Mouse (Mus musculus): ENCODE data around the gene Med25. TPM values are rescaled to one million over a fixed set of nuclear protein-coding genes. Genes with fewer than 3 reads are reported as not detected.

The Med25 gene
- polyA plus RNA-seq, 1 experiment from 2014 or later: 76.8 TPM

GRCm38 (mm10) chr7:44862434-44862833 is 30.1 kb downstream of the Med25 start:
- H3K27me3 ChIP-seq (replicated peaks): no peaks in the 10 kb centered on the region
- no peak overlapping the region for H3K4me3 ChIP-seq
- peaks cover 62% of the 10 kb centered on the region for H3K4me1 ChIP-seq (replicated peaks)
- H3K4me2 ChIP-seq: no peak overlapping the region
- no peak overlapping the region for H3K27ac ChIP-seq (ENCODE audit: poor library complexity, severe bottlenecking)
- WGBS: 81% methylated on average over 8 of the region's 8 CpGs
- H3K9me3 ChIP-seq (replicated peaks): no peaks in the 10 kb centered on the region
- peaks cover 52% of the 10 kb centered on the region for H3K36me3 ChIP-seq
- no peak for ATAC-seq (ENCODE audit: insufficient number of reproducible peaks, low FRiP score)
- H3K9ac ChIP-seq: no peak overlapping the region

GRCm38 (mm10) chr7:44861429-44861816 is 31.1 kb downstream of the Med25 start:
- no peak for ATAC-seq (ENCODE audit: insufficient number of reproducible peaks, low FRiP score)
- no peak overlapping the region for H3K4me2 ChIP-seq
- H3K9me3 ChIP-seq (replicated peaks): no peaks in the 10 kb centered on the region
- H3K27me3 ChIP-seq (replicated peaks): no peaks in the 10 kb centered on the region
- peaks cover 54% of the 10 kb centered on the region for H3K4me1 ChIP-seq (replicated peaks)
- H3K36me3 ChIP-seq: peaks cover 52% of the 10 kb centered on the region
- no peak overlapping the region for H3K4me3 ChIP-seq
- WGBS: 84% methylated on average over 14 of the region's 14 CpGs
- H3K9ac ChIP-seq: no peak overlapping the region
- H3K27ac ChIP-seq (ENCODE audit: poor library complexity, severe bottlenecking): no peak overlapping the region

- no peak overlapping the region for H3K4me3 ChIP-seq
- H3K36me3 ChIP-seq: peaks cover 52% of the 10 kb centered on the region
- 62% methylated on average over 22 of the region's 22 CpGs for WGBS
Measured at GRCm38 (mm10) chr7:44860576-44861428, 31.7 kb downstream of the Med25 start.

GRCm38 (mm10) chr7:44859896-44860295 is 32.6 kb downstream of the Med25 start:
- no peak for ATAC-seq (ENCODE audit: insufficient number of reproducible peaks, low FRiP score)
- no peaks in the 10 kb centered on the region for H3K27me3 ChIP-seq (replicated peaks)
- peaks cover 45% of the 10 kb centered on the region for H3K36me3 ChIP-seq
- H3K9ac ChIP-seq: no peak overlapping the region
- no peak overlapping the region for H3K4me3 ChIP-seq
- no peaks in the 10 kb centered on the region for H3K9me3 ChIP-seq (replicated peaks)
- H3K4me2 ChIP-seq: no peak overlapping the region
- no peak overlapping the region for H3K27ac ChIP-seq (ENCODE audit: poor library complexity, severe bottlenecking)
- H3K4me1 ChIP-seq (replicated peaks): peaks cover 53% of the 10 kb centered on the region
- 90% methylated on average over 11 of the region's 11 CpGs for WGBS

More at GRCm38 (mm10) chr7:44860576-44861428, 31.7 kb downstream of the Med25 start:
- H3K9ac ChIP-seq: no peak overlapping the region
- no peaks in the 10 kb centered on the region for H3K27me3 ChIP-seq (replicated peaks)
- H3K4me2 ChIP-seq: no peak overlapping the region
- H3K27ac ChIP-seq (ENCODE audit: poor library complexity, severe bottlenecking): no peak overlapping the region
- peaks cover 53% of the 10 kb centered on the region for H3K4me1 ChIP-seq (replicated peaks)
- no peak for ATAC-seq (ENCODE audit: insufficient number of reproducible peaks, low FRiP score)
- H3K9me3 ChIP-seq (replicated peaks): no peaks in the 10 kb centered on the region

GRCm38 (mm10) chr7:44857905-44858304 is 34.6 kb downstream of the Med25 start:
- ATAC-seq (ENCODE audit: insufficient number of reproducible peaks, low FRiP score): no peak
- peaks cover 56% of the 10 kb centered on the region for H3K4me1 ChIP-seq (replicated peaks)
- peak overlapping the region; percentile 66 for H3K4me3 ChIP-seq
- H3K27ac ChIP-seq (ENCODE audit: poor library complexity, severe bottlenecking): peak overlapping the region; percentile 86; the same call in 1 of the 2 replicates
- H3K27me3 ChIP-seq (replicated peaks): no peaks in the 10 kb centered on the region
- no peaks in the 10 kb centered on the region for H3K9me3 ChIP-seq (replicated peaks)
- H3K36me3 ChIP-seq: peaks cover 30% of the 10 kb centered on the region
- 24% methylated on average over 8 of the region's 8 CpGs for WGBS
- peak overlapping the region; percentile 95 for H3K4me2 ChIP-seq
- H3K9ac ChIP-seq: peak overlapping the region; percentile 82

GRCm38 (mm10) chr7:44857042-44857552 is 35.4 kb downstream of the Med25 start, which contains the start of gene Pnkp:
Gene Pnkp (plus strand): TSS chr7:44857139.
- Histone ChIP-seq H3K9me3 (replicated peaks) (no peaks in the 10 kb centered on the region), H3K4me1 (replicated peaks) (peaks cover 63% of the 10 kb centered on the region)
- under 1% methylated on average over 32 of the region's 32 CpGs for WGBS

GRCm38 (mm10) chr7:44856265-44856916 is 36.1 kb downstream of the Med25 start:
- no peak for ATAC-seq (ENCODE audit: insufficient number of reproducible peaks, low FRiP score)
- H3K4me3 ChIP-seq: peak overlapping the region; percentile 66
- H3K4me2 ChIP-seq: peak overlapping the region; percentile 95
- H3K9ac ChIP-seq: no peak overlapping the region; the same call in 1 of the 2 replicates
- H3K36me3 ChIP-seq: peaks cover 29% of the 10 kb centered on the region
- H3K9me3 ChIP-seq (replicated peaks): no peaks in the 10 kb centered on the region
- peaks cover 67% of the 10 kb centered on the region for H3K4me1 ChIP-seq (replicated peaks)
- H3K27me3 ChIP-seq (replicated peaks): no peaks in the 10 kb centered on the region
- peak overlapping the region; percentile 86 for H3K27ac ChIP-seq (ENCODE audit: poor library complexity, severe bottlenecking)
- 57% methylated on average over 9 of the region's 9 CpGs for WGBS

More at GRCm38 (mm10) chr7:44857042-44857552, 35.4 kb downstream of the Med25 start, which contains the start of gene Pnkp:
- Histone ChIP-seq H3K27me3 (replicated peaks) (no peaks in the 10 kb centered on the region), H3K27ac (ENCODE audit: poor library complexity, severe bottlenecking) (peak within 1 kb of the TSS; percentile 86), H3K9ac (peak within 1 kb of the TSS; percentile 82), H3K4me3 (peak within 1 kb of the TSS; percentile 66), H3K4me2 (peak within 1 kb of the TSS; percentile 95), H3K36me3 (peaks cover 29% of the 10 kb centered on the region)
- peak; percentile 31; the same call in 1 of the 2 replicates for ATAC-seq (ENCODE audit: insufficient number of reproducible peaks, low FRiP score)

- no peak for ATAC-seq (ENCODE audit: insufficient number of reproducible peaks, low FRiP score)
- WGBS: 46% methylated on average over 10 of the region's 10 CpGs
- H3K4me3 ChIP-seq: peak overlapping the region; percentile 52
- peak overlapping the region; percentile 77 for H3K9ac ChIP-seq
- H3K4me1 ChIP-seq (replicated peaks): peaks cover 70% of the 10 kb centered on the region
- H3K27ac ChIP-seq (ENCODE audit: poor library complexity, severe bottlenecking): peak overlapping the region; percentile 97
- peak overlapping the region; percentile 82 for H3K4me2 ChIP-seq
- peaks cover 25% of the 10 kb centered on the region for H3K36me3 ChIP-seq
- no peaks in the 10 kb centered on the region for H3K9me3 ChIP-seq (replicated peaks)
- no peaks in the 10 kb centered on the region for H3K27me3 ChIP-seq (replicated peaks)
Measured at GRCm38 (mm10) chr7:44855036-44855435, 37.5 kb downstream of the Med25 start.

GRCm38 (mm10) chr7:44854356-44855031 is 38.0 kb downstream of the Med25 start:
- peak; percentile 64 for ATAC-seq (ENCODE audit: insufficient number of reproducible peaks, low FRiP score)
- Histone ChIP-seq H3K4me3 (peak overlapping the region; percentile 52), H3K27me3 (replicated peaks) (no peaks in the 10 kb centered on the region), H3K4me1 (replicated peaks) (peaks cover 70% of the 10 kb centered on the region), H3K27ac (ENCODE audit: poor library complexity, severe bottlenecking) (peak overlapping the region; percentile 97), H3K4me2 (peak overlapping the region; percentile 82), H3K36me3 (peaks cover 21% of the 10 kb centered on the region), H3K9ac (peak overlapping the region; percentile 77), H3K9me3 (replicated peaks) (no peaks in the 10 kb centered on the region)
- under 1% methylated on average over 45 of the region's 45 CpGs for WGBS

- ATAC-seq (ENCODE audit: insufficient number of reproducible peaks, low FRiP score): peak; percentile 13
- H3K9ac ChIP-seq: peak overlapping the region; percentile 77
- H3K4me1 ChIP-seq (replicated peaks): peaks cover 70% of the 10 kb centered on the region
- 33% methylated on average over 26 of the region's 26 CpGs for WGBS
- peak overlapping the region; percentile 52 for H3K4me3 ChIP-seq
- no peaks in the 10 kb centered on the region for H3K9me3 ChIP-seq (replicated peaks)
- peak overlapping the region; percentile 97 for H3K27ac ChIP-seq (ENCODE audit: poor library complexity, severe bottlenecking)
- H3K4me2 ChIP-seq: peak overlapping the region; percentile 82
- no peaks in the 10 kb centered on the region for H3K27me3 ChIP-seq (replicated peaks)
- H3K36me3 ChIP-seq: peaks cover 21% of the 10 kb centered on the region
Measured at GRCm38 (mm10) chr7:44853596-44854355, 38.7 kb downstream of the Med25 start.

Measured in heart, embryonic 12.5 days (tissue).